Mouse (Mus musculus): Measurements from ENCODE around the gene H2-Q4. TPM values are rescaled to one million over a fixed set of nuclear protein-coding genes. Genes with fewer than 3 reads are reported as not detected.
"Not testable (repeated sequence)": the region's sequence is repeated elsewhere in the genome, so short reads cannot be mapped to it uniquely, and the experiment has no call there.

The H2-Q4 gene
- polyA plus RNA-seq (2012; rRNA removed): 6.2 and 6.5 TPM in 2 replicates

DNA sequence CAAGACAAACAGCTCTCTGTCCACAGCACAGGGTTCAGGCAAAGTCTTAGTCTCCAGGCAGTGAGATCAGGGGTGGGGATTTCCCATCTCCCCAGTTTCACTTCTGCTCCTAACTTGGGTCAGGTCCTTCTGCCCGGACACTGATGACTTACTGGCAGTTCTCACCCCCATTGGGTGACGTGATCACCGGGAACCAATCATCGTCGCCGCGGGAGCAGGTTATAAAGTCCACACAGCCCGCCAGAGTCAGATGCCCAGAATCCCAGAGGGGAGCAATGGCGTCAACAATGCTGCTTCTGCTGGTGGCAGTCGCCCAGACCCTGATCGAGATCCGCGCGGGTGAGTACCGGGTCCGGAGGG is at the start of gene H2-Q4:
H2-Q4 (plus strand) TSS at position 249 of the 360 bp plus-strand sequence.
- TF ChIP-seq POLR2A (IDR thresholded peaks at IDR 0.05; ENCODE audit: extremely low read depth, insufficient read depth, low read length) (peak; percentile 55; the same call in 1 of the 2 replicates), CTCF (IDR thresholded peaks at IDR 0.05; ENCODE audit: extremely low read depth, insufficient read depth, low read length) (no peak)
- H3K27ac ChIP-seq (ENCODE audit: insufficient read depth, low read length): no peak within 1 kb of the TSS
- peak within 1 kb of the TSS; percentile 17 for H3K4me3 ChIP-seq (ENCODE audit: insufficient read depth, low read length)
- no peaks in the 10 kb centered on the region for H3K4me1 ChIP-seq (ENCODE audit: control insufficient read depth, insufficient read depth, low read length)

- H3K4me3 ChIP-seq (ENCODE audit: insufficient read depth, low read length); H3K27ac ChIP-seq (ENCODE audit: insufficient read depth, low read length); H3K4me1 ChIP-seq (ENCODE audit: control insufficient read depth, insufficient read depth, low read length): not testable (repeated sequence)
These were observed 49.7 kb upstream of the H2-Q4 start for GRCm38 (mm10) chr17:35329714-35330113.

GRCm38 (mm10) chr17:35331546-35331945 is 47.9 kb upstream of the H2-Q4 start:
- H3K27ac ChIP-seq (ENCODE audit: insufficient read depth, low read length); H3K4me3 ChIP-seq (ENCODE audit: insufficient read depth, low read length): not testable (repeated sequence)

GRCm38 (mm10) chr17:35342071-35342671 is 37.2 kb upstream of the H2-Q4 start, which contains the start of gene H2-Q2:
H2-Q2 (plus strand) TSS chr17:35342242.
- no peak within 1 kb of the TSS; the same call in 1 of the 2 replicates for H3K4me3 ChIP-seq (ENCODE audit: insufficient read depth, low read length)
- TF ChIP-seq POLR2A (IDR thresholded peaks at IDR 0.05; ENCODE audit: extremely low read depth, insufficient read depth, low read length) (no peak), CTCF (IDR thresholded peaks at IDR 0.05; ENCODE audit: extremely low read depth, insufficient read depth, low read length) (no peak)
- no peaks in the 10 kb centered on the region for H3K4me1 ChIP-seq (ENCODE audit: control insufficient read depth, insufficient read depth, low read length)
- no peak within 1 kb of the TSS for H3K27ac ChIP-seq (ENCODE audit: insufficient read depth, low read length)

More at GRCm38 (mm10) chr17:35331546-35331945, 47.9 kb upstream of the H2-Q4 start:
- not testable (repeated sequence) for H3K4me1 ChIP-seq (ENCODE audit: control insufficient read depth, insufficient read depth, low read length)

DNA sequence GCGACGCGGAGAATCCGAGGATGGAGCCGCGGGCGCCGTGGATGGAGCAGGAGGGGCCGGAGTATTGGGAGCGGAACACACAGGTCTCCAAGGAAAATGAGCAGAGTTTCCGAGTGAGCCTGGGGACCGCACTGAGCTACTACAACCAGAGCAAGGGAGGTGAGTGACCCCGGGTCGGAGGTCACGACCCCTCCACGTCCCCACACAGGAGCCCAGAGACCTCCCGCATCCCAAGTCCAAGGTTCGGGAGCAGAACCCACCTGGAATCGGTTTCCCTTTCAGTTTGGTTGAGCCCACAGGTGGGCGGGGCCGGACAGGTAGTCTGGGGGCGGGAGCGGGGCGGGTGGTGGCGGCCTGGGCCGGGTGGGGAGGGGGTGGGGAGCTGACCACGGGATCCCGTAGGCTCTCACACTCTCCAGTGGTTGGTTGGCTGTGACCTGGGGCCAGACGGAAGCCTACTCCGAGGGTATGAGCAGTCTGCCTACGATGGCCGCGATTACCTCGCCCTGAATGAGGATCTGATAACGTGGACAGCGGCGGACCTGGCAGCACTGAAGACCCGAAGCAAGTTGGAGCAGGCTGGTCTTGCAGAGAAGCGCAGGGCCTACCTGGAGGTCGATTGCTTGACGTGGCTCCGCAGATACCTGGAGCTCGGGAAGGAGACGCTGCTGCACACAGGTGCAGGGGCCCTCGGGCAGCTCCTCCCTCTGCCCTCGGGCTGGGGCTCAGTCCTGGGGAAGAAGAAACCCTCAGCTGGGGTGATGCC is 36.5 kb upstream of the H2-Q4 start:
- H3K4me3 ChIP-seq (ENCODE audit: insufficient read depth, low read length): no peak overlapping the region; the same call in 1 of the 2 replicates
- no peak overlapping the region for H3K27ac ChIP-seq (ENCODE audit: insufficient read depth, low read length)
- no peak for TF ChIP-seq CTCF (IDR thresholded peaks at IDR 0.05; ENCODE audit: extremely low read depth, insufficient read depth, low read length)
- no peak for TF ChIP-seq POLR2A (IDR thresholded peaks at IDR 0.05; ENCODE audit: extremely low read depth, insufficient read depth, low read length)
- H3K4me1 ChIP-seq (ENCODE audit: control insufficient read depth, insufficient read depth, low read length): no peaks in the 10 kb centered on the region

GRCm38 (mm10) chr17:35347659-35348058 is 31.8 kb upstream of the H2-Q4 start:
- not testable (repeated sequence) for H3K4me1 ChIP-seq (ENCODE audit: control insufficient read depth, insufficient read depth, low read length); H3K4me3 ChIP-seq (ENCODE audit: insufficient read depth, low read length); H3K27ac ChIP-seq (ENCODE audit: insufficient read depth, low read length)

GRCm38 (mm10) chr17:35353275-35353674 is 26.1 kb upstream of the H2-Q4 start:
- not testable (repeated sequence) for H3K4me1 ChIP-seq (ENCODE audit: control insufficient read depth, insufficient read depth, low read length); H3K27ac ChIP-seq (ENCODE audit: insufficient read depth, low read length); H3K4me3 ChIP-seq (ENCODE audit: insufficient read depth, low read length)

DNA sequence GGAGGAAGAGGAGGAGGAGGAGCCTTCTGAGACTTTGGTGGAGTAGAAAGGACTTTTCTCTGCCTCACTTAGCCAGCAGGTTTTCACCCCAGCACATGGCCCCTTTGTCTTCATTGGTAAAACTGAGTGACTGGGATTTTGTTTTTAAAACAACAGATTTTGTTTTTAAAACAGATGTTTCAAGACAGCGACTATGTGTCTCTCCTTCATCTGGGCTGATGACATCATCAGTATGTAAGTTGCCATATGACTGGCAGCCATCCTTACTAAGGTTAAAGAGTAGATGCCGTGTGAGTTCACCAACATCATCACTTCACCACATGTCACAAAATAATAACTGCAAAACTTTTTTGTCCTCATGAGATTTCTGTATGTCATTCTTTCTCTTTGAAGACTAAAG is 25.3 kb upstream of the H2-Q4 start:
- no peaks in the 10 kb centered on the region for H3K4me1 ChIP-seq (ENCODE audit: control insufficient read depth, insufficient read depth, low read length)
- TF ChIP-seq CTCF (IDR thresholded peaks at IDR 0.05; ENCODE audit: extremely low read depth, insufficient read depth, low read length) (no peak), POLR2A (IDR thresholded peaks at IDR 0.05; ENCODE audit: extremely low read depth, insufficient read depth, low read length) (no peak)
- H3K4me3 ChIP-seq (ENCODE audit: insufficient read depth, low read length): no peak overlapping the region
- no peak overlapping the region for H3K27ac ChIP-seq (ENCODE audit: insufficient read depth, low read length)

GRCm38 (mm10) chr17:35357086-35357485 is 22.3 kb upstream of the H2-Q4 start:
- no peak for TF ChIP-seq POLR2A (IDR thresholded peaks at IDR 0.05; ENCODE audit: extremely low read depth, insufficient read depth, low read length)
- no peak for TF ChIP-seq CTCF (IDR thresholded peaks at IDR 0.05; ENCODE audit: extremely low read depth, insufficient read depth, low read length)
- Histone ChIP-seq H3K27ac (ENCODE audit: insufficient read depth, low read length) (no peak overlapping the region), H3K4me3 (ENCODE audit: insufficient read depth, low read length) (no peak overlapping the region), H3K4me1 (ENCODE audit: control insufficient read depth, insufficient read depth, low read length) (no peaks in the 10 kb centered on the region)

- TF ChIP-seq POLR2A (IDR thresholded peaks at IDR 0.05; ENCODE audit: extremely low read depth, insufficient read depth, low read length) (no peak), CTCF (IDR thresholded peaks at IDR 0.05; ENCODE audit: extremely low read depth, insufficient read depth, low read length) (no peak)
- H3K27ac ChIP-seq (ENCODE audit: insufficient read depth, low read length): no peak overlapping the region
These were observed 20.5 kb upstream of the H2-Q4 start for GRCm38 (mm10) chr17:35358763-35359469.

More at GRCm38 (mm10) chr17:35358763-35359469, 20.5 kb upstream of the H2-Q4 start:
- no peaks in the 10 kb centered on the region for H3K4me1 ChIP-seq (ENCODE audit: control insufficient read depth, insufficient read depth, low read length)
- H3K4me3 ChIP-seq (ENCODE audit: insufficient read depth, low read length): no peak overlapping the region
